Mouse (Mus musculus): Measurements from ENCODE around the gene Mmp13. TPM values are rescaled to one million over a fixed set of nuclear protein-coding genes. Genes with fewer than 3 reads are reported as not detected.
"Not testable (repeated sequence)": the region's sequence is repeated elsewhere in the genome, so short reads cannot be mapped to it uniquely, and the experiment has no call there.

Mmp13 gene
- 1 to 10 TPM in 1 of 2 experiments, under 1 TPM in 1; 0.63 to 1.1 TPM for total RNA-seq (2021)
- long read RNA-seq, experiment 1: 0 reads
- long read RNA-seq, experiment 2: 0 reads

- no peak for DNase-seq
Observed at GRCm38 (mm10) chr9:7272214-7272613, at the start of gene Mmp13. Gene Mmp13, plus strand, starts transcription at chr9:7272514.

- DNase-seq: no peak
Observed at GRCm38 (mm10) chr9:7238619-7239018, 33.7 kb upstream of the Mmp13 start.

- DNase-seq: no peak
Observed at GRCm38 (mm10) chr9:7239967-7240366, 32.3 kb upstream of the Mmp13 start.

GRCm38 (mm10) chr9:7252797-7253654 is 19.3 kb upstream of the Mmp13 start:
- DNase-seq: no peak

GRCm38 (mm10) chr9:7261667-7262066 is 10.6 kb upstream of the Mmp13 start:
- no peak for DNase-seq

- DNase-seq: no peak
Observed at GRCm38 (mm10) chr9:7270071-7270470, 2.2 kb upstream of the Mmp13 start.

GRCm38 (mm10) chr9:7282565-7283302 is 10.4 kb downstream of the Mmp13 start:
- no peak for DNase-seq

- not testable (repeated sequence) for DNase-seq
Observed at GRCm38 (mm10) chr9:7283303-7283684, 11.0 kb downstream of the Mmp13 start.

- no peak for DNase-seq
Observed at GRCm38 (mm10) chr9:7289501-7289900, 17.2 kb downstream of the Mmp13 start.

GRCm38 (mm10) chr9:7289901-7290300 is 17.6 kb downstream of the Mmp13 start:
- DNase-seq: no peak

GRCm38 (mm10) chr9:7292132-7292531 is 19.8 kb downstream of the Mmp13 start:
- DNase-seq: no peak

GRCm38 (mm10) chr9:7331847-7332246 is 59.5 kb downstream of the Mmp13 start:
- DNase-seq: no peak

Other genes starting within 250 kb of the Mmp13 start
- 10 to 100 TPM; 14.9 to 16.8 TPM for gene Dync2h1, start 88.1 kb upstream of the Mmp13 start, total RNA-seq (2021)
- gene Dcun1d5, start 88.0 kb upstream of the Mmp13 start, total RNA-seq (2021): 10 to 100 TPM; 81.1 to 83.5 TPM
- 1 to 10 TPM; 3.2 to 5.0 TPM for gene Mmp12, start 71.9 kb downstream of the Mmp13 start, total RNA-seq (2021)
- not detected for gene Mmp1b, start 115.5 kb downstream of the Mmp13 start, total RNA-seq (2021)
- under 1 TPM in 1 of 2 experiments, not detected in 1; 0.23 TPM for gene Mmp3, start 173.3 kb downstream of the Mmp13 start, total RNA-seq (2021)
- gene Mmp10, start 229.8 kb downstream of the Mmp13 start, total RNA-seq (2021): not detected

Data from adrenal gland, postnatal 36 days (tissue).